Mouse (Mus musculus): ENCODE data around the gene Gm7735.
"Not testable (repeated sequence)": the region's sequence is repeated elsewhere in the genome, so short reads cannot be mapped to it uniquely, and the experiment has no call there.

The Gm7735 gene

GRCm38 (mm10) chr16:89169190-89169589 is at the start of gene Gm7735:
Gm7735 (plus strand) TSS chr16:89169490.
- not testable (repeated sequence) for DNase-seq (ENCODE audit: low spot score in 2 of 2)

GRCm38 (mm10) chr16:89140551-89140950 is 28.7 kb upstream of the Gm7735 start, which contains the start of gene Gm6358:
Gm6358 (plus strand) TSS chr16:89140851.
- no peak for DNase-seq (ENCODE audit: low spot score in 2 of 2)

DNA sequence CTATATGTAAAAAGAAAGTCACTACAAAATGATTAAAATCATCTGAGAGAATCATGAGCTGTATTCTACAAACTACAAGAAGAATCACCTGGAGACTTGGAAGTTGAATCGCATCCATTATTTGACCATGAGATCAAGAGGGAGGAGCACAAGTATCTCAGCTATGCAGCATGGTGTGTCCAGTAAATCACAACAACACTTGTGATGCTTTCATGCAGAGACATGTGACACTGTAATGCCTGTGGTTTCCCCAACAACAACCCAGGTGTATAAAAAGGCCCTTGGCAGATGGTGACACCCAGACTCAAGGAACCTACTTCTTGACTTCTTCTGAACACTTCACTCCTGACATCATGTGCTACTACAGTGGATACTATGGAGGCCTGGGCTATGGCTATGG is 18.5 kb upstream of the Gm7735 start, which contains the start of gene Gm10061:
Gene Gm10061 (plus strand): TSS at position 301 of the 400 bp plus-strand sequence.
- no peak for DNase-seq (ENCODE audit: low spot score in 2 of 2)

- no peak for DNase-seq (ENCODE audit: low spot score in 2 of 2)
These were observed 11.6 kb upstream of the Gm7735 start, which contains the start of gene Gm9789 for GRCm38 (mm10) chr16:89157652-89158051. Gm9789 (plus strand) TSS chr16:89157952.

DNA sequence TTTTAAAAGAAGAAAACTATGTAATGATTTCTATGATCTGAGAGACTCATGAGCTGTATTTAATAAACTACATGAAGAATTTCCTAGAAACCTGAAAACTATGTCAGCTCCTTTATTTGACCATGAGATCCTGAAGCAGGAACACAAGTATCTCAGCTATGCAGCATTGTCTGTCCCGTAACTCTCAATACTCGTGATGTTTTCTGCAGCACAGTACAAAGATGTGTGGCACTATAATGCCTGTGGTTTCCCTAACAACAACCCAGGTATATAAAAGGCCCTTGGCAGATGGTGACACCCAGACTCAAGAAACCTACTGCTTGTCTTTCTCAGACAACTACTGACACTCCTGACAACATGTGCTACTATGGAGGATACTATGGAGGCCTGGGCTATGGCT is 5.1 kb downstream of the Gm7735 start, which contains the start of gene 1110057P08Rik:
Gene 1110057P08Rik (plus strand): TSS at position 301 of the 400 bp plus-strand sequence.
- DNase-seq (ENCODE audit: low spot score in 2 of 2), result no peak

DNA sequence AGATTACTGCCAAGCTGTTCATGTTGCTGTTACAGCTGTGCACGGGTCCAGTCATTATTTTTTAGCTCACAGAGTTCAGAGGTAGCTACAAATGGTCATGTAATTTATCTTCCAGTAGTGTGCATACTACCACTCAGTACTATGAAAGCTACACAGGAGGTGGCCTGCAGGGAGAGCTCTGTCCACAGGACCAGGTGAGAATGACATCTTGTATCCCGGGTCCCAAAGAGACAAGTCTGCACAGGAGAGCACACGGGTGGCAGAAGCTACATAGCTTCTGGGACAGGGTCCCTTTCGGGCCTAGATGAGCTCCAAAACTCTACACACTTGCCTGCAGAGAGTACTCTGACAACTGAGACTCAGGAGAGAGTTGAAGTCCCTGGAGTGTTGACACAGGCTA is 19.3 kb downstream of the Gm7735 start:
- no peak for DNase-seq (ENCODE audit: low spot score in 2 of 2)

DNA sequence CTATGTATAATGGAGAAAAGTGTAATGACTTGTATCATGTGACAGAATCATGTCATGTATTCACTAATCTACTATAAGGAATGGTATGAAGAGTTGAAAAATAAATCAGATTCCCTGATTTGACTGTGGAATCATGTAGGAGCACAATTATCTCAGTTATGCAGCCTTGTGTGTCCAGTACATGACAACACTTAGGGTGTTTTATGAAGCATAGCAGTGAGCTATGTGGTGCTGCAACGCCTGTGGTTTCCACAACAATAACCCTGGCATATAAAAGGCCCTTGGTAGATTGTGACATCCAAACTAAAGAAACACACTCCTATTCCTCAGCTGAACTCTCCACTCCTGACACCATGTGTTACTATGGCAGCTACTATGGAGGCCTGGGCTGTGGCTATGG is 36.3 kb downstream of the Gm7735 start, which contains the start of gene Krtap20-2:
Gene Krtap20-2 (plus strand): TSS at position 301 of the 400 bp plus-strand sequence.
- DNase-seq (ENCODE audit: low spot score in 2 of 2), result no peak

Measured in frontal cortex, postnatal 14 days (tissue).